Comparison of ENCODE assay signal across 17 mouse cellular contexts in the genomic region with DNA sequence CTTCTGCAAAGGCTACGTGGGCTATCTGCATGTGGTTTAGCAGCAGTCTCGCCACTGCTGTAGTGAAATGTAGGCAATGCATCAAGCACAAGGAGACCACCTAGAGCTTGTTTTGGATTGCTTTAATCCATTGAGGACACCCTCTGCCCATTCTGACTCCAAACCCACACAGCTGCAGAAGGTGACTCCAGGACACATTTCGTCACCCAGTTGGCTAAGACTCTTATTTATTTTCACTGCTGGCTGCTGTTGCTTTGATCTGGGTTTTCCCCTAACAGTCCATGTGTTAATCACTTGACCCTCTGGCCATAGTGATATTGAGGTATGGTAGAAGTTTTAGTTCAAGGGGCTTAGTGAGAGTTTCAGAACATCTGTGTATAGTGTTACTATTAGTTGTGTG.
DNase-seq lines count a peak whose midpoint lies in the region; ATAC-seq and TF ChIP-seq lines count a peak whose summit lies in the region.
"Had no signal": no experiment of that assay in that cellular context is flagged by ENCODE, and none has a peak within 500 bp of the region (broad histone marks: within the 10 kb centered on the region; RNA-seq: fewer than 3 reads in every experiment).

No protein-coding gene starts in this region.

- no peaks in the 10 kb centered on the region; the same call in 1 of the 2 replicates for H3K4me1 ChIP-seq in liver, embryonic 16.5 days (ENCODE audit: control insufficient read depth, low read depth, low read length)
- H3K4me1 ChIP-seq: forebrain, embryonic 15.5 days; midbrain, embryonic 12.5 days had no signal

- peak overlapping the region; percentile 40; the same call in 1 of the 2 replicates for H3K27ac ChIP-seq in gastrocnemius, adult 2 months
- no peak overlapping the region for H3K27ac ChIP-seq in liver, embryonic 16.5 days (ENCODE audit: low read length)
- H3K27ac ChIP-seq: forebrain, embryonic 15.5 days; midbrain, embryonic 12.5 days had no signal

- peak; percentile 49; the same call in 1 of the 2 replicates for ATAC-seq in liver, embryonic 16.5 days (ENCODE audit: low read depth)
- ATAC-seq: forebrain, embryonic 15.5 days; hindbrain, embryonic 16.5 days had no signal

- DNase-seq in gastrocnemius, adult 2 months: peak; percentile 48
- DNase-seq in gastrocnemius, postnatal 4 days (ENCODE audit: low spot score in 2 of 2): no peak
- no peak for DNase-seq in liver
- peak; percentile 3 for DNase-seq in gonadal fat pad, adult 2 months (ENCODE audit: low read depth)
- DNase-seq in lung, postnatal 36 days: peak; percentile 58
- DNase-seq in kidney, adult 18-20 months: no peak
- DNase-seq: adrenal gland, postnatal 25 days; cerebellum, adult 2 months; kidney, adult 2 months; kidney, postnatal 14 days; right cerebral cortex, postnatal 25 days; thymus, postnatal 36 days had no signal

- no peak overlapping the region for H3K4me3 ChIP-seq in gastrocnemius, adult 2 months
- no peak overlapping the region for H3K4me3 ChIP-seq in liver, embryonic 16.5 days (ENCODE audit: low read depth, low read length)
- H3K4me3 ChIP-seq: erythroblast, embryonic 14.5 days; forebrain, embryonic 15.5 days; midbrain, embryonic 12.5 days had no signal

- no peaks in the 10 kb centered on the region for H3K27me3 ChIP-seq in liver, embryonic 16.5 days (ENCODE audit: control insufficient read depth, insufficient read depth, low read depth, low read length)
- H3K27me3 ChIP-seq: forebrain, embryonic 15.5 days had no signal

- no peak for TF ChIP-seq CTCF in gastrocnemius, adult 2 months (IDR thresholded peaks at IDR 0.05)

- no peak overlapping the region for H3K4me2 ChIP-seq in liver, embryonic 16.5 days (ENCODE audit: low read depth, low read length)
- H3K4me2 ChIP-seq: forebrain, embryonic 15.5 days; midbrain, embryonic 12.5 days had no signal

- no peaks in the 10 kb centered on the region for H3K9me3 ChIP-seq in liver, embryonic 16.5 days (replicated peaks; ENCODE audit: control insufficient read depth, low read length)
- H3K9me3 ChIP-seq: forebrain, embryonic 15.5 days; midbrain, embryonic 12.5 days had no signal

- intact Hi-C loops in gastrocnemius, adult 2 months (cut with DNase I): no loop called here

- no peaks in the 10 kb centered on the region for H3K36me3 ChIP-seq in liver, embryonic 16.5 days (ENCODE audit: control insufficient read depth, insufficient read depth)
- H3K36me3 ChIP-seq: forebrain, embryonic 15.5 days; midbrain, embryonic 12.5 days had no signal

- 38% methylated on average over 3 of the region's 3 CpGs for WGBS in liver, embryonic 16.5 days (ENCODE audit: insufficient replicate concordance)

- H3K9ac ChIP-seq in liver, embryonic 16.5 days (ENCODE audit: low read depth, low read length): no peak overlapping the region
- H3K9ac ChIP-seq: forebrain, embryonic 15.5 days; midbrain, embryonic 12.5 days had no signal

Comparison
In these comparisons a context has a peak if more than half of its experiments do, and no peak if none do; other contexts are left out.
1. DNase-seq: peak in gastrocnemius, adult 2 months (single experiment), gonadal fat pad, adult 2 months (single experiment) and lung, postnatal 36 days (single experiment); none in gastrocnemius, postnatal 4 days (0 of 2), liver (single experiment) and kidney, adult 18-20 months (single experiment).